Mouse (Mus musculus) kidney, postnatal 4 days (tissue): Measurements from ENCODE around the gene Plagl1.

Experiments used
- DNase-seq, 2 experiments: peaks; one replicate each; pipeline ENCODE4 v3.0.0; 2021; ENCODE audit warnings: mixed read lengths in 2 of 2

The Plagl1 gene

GRCm38 (mm10) chr10:13090596-13091424 lies 30.5 kb downstream of the Plagl1 start:
- DNase-seq: peak; percentile 81 to 89

GRCm38 (mm10) chr10:13092996-13093395 lies 32.7 kb downstream of the Plagl1 start:
- no peak for DNase-seq

- no peak for DNase-seq
Measured at GRCm38 (mm10) chr10:13098895-13099294, 38.6 kb downstream of the Plagl1 start.

- DNase-seq: no peak
Measured at GRCm38 (mm10) chr10:13100061-13100648, 39.9 kb downstream of the Plagl1 start.

- no peak for DNase-seq
Measured at GRCm38 (mm10) chr10:13102360-13102759, 42.1 kb downstream of the Plagl1 start.

GRCm38 (mm10) chr10:13103838-13104237 lies 43.5 kb downstream of the Plagl1 start:
- no peak for DNase-seq

- no peak for DNase-seq
Measured at GRCm38 (mm10) chr10:13106909-13107624, 46.8 kb downstream of the Plagl1 start.

GRCm38 (mm10) chr10:13108021-13108548 lies 47.8 kb downstream of the Plagl1 start:
- no peak for DNase-seq

- no peak for DNase-seq
Measured at GRCm38 (mm10) chr10:13108847-13109246, 48.5 kb downstream of the Plagl1 start.

- DNase-seq: no peak
Measured at GRCm38 (mm10) chr10:13109781-13110180, 49.5 kb downstream of the Plagl1 start.

GRCm38 (mm10) chr10:13112849-13113248 lies 52.5 kb downstream of the Plagl1 start:
- no peak for DNase-seq

- DNase-seq: no peak
Measured at GRCm38 (mm10) chr10:13113641-13114040, 53.3 kb downstream of the Plagl1 start.

- DNase-seq: no peak
Measured at GRCm38 (mm10) chr10:13115030-13115429, 54.7 kb downstream of the Plagl1 start.

GRCm38 (mm10) chr10:13116706-13117665 lies 56.7 kb downstream of the Plagl1 start:
- DNase-seq: peak in 1 of 2 experiments; percentile 13

- DNase-seq: no peak
Measured at GRCm38 (mm10) chr10:13118024-13118769, 57.9 kb downstream of the Plagl1 start.

- DNase-seq: no peak
Measured at GRCm38 (mm10) chr10:13118770-13119102, 58.4 kb downstream of the Plagl1 start.

- DNase-seq: no peak
Measured at GRCm38 (mm10) chr10:13119300-13119699, 59.0 kb downstream of the Plagl1 start.

- no peak for DNase-seq
Measured at GRCm38 (mm10) chr10:13125811-13126210, 65.5 kb downstream of the Plagl1 start.

GRCm38 (mm10) chr10:13127335-13127734 lies 67.0 kb downstream of the Plagl1 start:
- peak; percentile 57 to 66 for DNase-seq

- no peak for DNase-seq
Measured at GRCm38 (mm10) chr10:13127946-13128345, 67.6 kb downstream of the Plagl1 start.

- DNase-seq: no peak
Measured at GRCm38 (mm10) chr10:13133850-13134249, 73.5 kb downstream of the Plagl1 start.

GRCm38 (mm10) chr10:13135276-13135675 lies 75.0 kb downstream of the Plagl1 start:
- DNase-seq: no peak
